14 mouse cellular contexts compared by ENCODE assay signal in the genomic region with DNA sequence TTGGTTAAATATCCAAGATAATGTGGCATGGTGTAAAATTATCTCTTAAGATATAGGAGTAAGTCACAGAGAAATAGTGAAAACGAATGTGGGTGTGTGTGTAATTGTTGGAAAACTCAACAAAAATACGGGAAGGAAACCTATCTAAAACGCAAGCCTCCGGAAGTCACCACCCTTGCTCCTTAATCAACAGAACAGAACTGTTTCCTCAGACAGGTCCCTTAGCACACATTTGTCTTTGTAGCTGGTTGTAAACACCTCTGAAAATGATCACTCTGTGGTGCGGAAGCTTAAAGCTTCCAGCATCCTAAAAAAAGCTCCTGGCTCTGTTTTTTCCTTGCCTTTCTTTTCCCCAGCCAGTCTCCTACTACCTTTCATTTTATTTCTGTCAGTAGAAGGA. TPM values are rescaled to one million over a fixed set of nuclear protein-coding genes. Genes with fewer than 3 reads are reported as not detected.
DNase-seq lines count a peak whose midpoint lies in the region; ATAC-seq lines count a peak whose summit lies in the region.
"Had no signal": no experiment of that assay in that cellular context is flagged by ENCODE, and none has a peak within 500 bp of the region (broad histone marks: within the 10 kb centered on the region; RNA-seq: fewer than 3 reads in every experiment).

No protein-coding gene starts in this region.

- peak; percentile 47; the same call in 1 of the 2 replicates for ATAC-seq in frontal cortex, adult (ENCODE audit: low TSS enrichment)
- peak; percentile 21; the same call in 1 of the 2 replicates for ATAC-seq in megakaryocyte, adult 5-6 weeks (ENCODE audit: poor library complexity, severe bottlenecking)
- ATAC-seq: intestine, embryonic 16.5 days; Patski had no signal

- DNase-seq in frontal cortex, adult 2 months (ENCODE audit: extremely low spot score in 1 of 2, low spot score in 1 of 2) = no peak
- peak; percentile 9 to 38 for DNase-seq in kidney, adult 8-10 months
- DNase-seq in kidney, postnatal 4 days = no peak
- DNase-seq in lung, postnatal 36 days = peak; percentile 44
- DNase-seq in lung, postnatal 10 days = no peak
- no peak for DNase-seq in T-cell, adult 2 months (ENCODE audit: low spot score)
- DNase-seq: cerebellum, adult 11-12 months; cerebellum, postnatal 36 days; thymus, adult 2 months had no signal

RNA-seq across cellular contexts. Expression of gene Gabpa, which starts 29.9 kb away (rescaled TPM):
- 20.1 and 20.2 TPM in 2 replicates for polyA plus RNA-seq in frontal cortex, adult 2 months (2012; rRNA removed)
- 65.5 and 73.3 TPM in 2 replicates for total RNA-seq in megakaryocyte, adult 5-6 weeks (2015)
- total RNA-seq in megakaryocyte, adult 5-6 weeks (2017) = 75.7 and 80.7 TPM in 2 replicates

RNA-seq across cellular contexts. Expression of gene Atp5j, which starts 30.6 kb away (rescaled TPM):
- 396 and 409 TPM in 2 replicates for polyA plus RNA-seq in frontal cortex, adult 2 months (2012; rRNA removed)
- 340 and 390 TPM in 2 replicates for total RNA-seq in megakaryocyte, adult 5-6 weeks (2015)
- total RNA-seq in megakaryocyte, adult 5-6 weeks (2017) = 210 and 312 TPM in 2 replicates

RNA-seq across cellular contexts. Expression of gene Jam2, which starts 30.9 kb away (rescaled TPM):
- polyA plus RNA-seq in frontal cortex, adult 2 months (2012; rRNA removed) = 54.7 and 55.7 TPM in 2 replicates
- total RNA-seq in megakaryocyte, adult 5-6 weeks (2015) = 0.04 TPM in 1 of 2 replicates, not detected in the other
- total RNA-seq in megakaryocyte, adult 5-6 weeks (2017) = not detected in 2 replicates
- total RNA-seq: granulocyte monocyte progenitor cell, adult 5-6 weeks had no signal

Comparison
In these comparisons a context has a peak if more than half of its experiments do, and no peak if none do; other contexts are left out.
1. DNase-seq: peak in kidney, adult 8-10 months (2 of 2) and lung, postnatal 36 days (single experiment); none in frontal cortex, adult 2 months (0 of 2), kidney, postnatal 4 days (0 of 2), lung, postnatal 10 days (single experiment) and T-cell, adult 2 months (single experiment).